Mouse (Mus musculus) ES-Bruce4 (cell line): Measurements from ENCODE around the gene Apom.

Experiments used
- CTCF ChIP-seq: IDR thresholded peaks from one replicate; pipeline ENCODE4 v1.8.1; 2011; ENCODE audit warnings: low read depth, low read length
- EP300 ChIP-seq: IDR thresholded peaks from 2 replicates; pipeline ENCODE4 v1.6.1; 2011; ENCODE audit warnings: low read depth, low read length; ENCODE audit not compliant: insufficient read depth
- POLR2A ChIP-seq: IDR thresholded peaks from one replicate; pipeline ENCODE4 v1.8.1; 2011; ENCODE audit warnings: low read length; ENCODE audit not compliant: insufficient read depth

GRCm38 (mm10) chr17:35159638-35160037, 27.8 kb upstream of the Apom start:
- TF ChIP-seq POLR2A: no peak
- TF ChIP-seq EP300: no peak
- no peak for TF ChIP-seq CTCF
